Mouse (Mus musculus) E14TG2a.4 (cell line): Measurements from ENCODE around the gene Rd3l.

Experiments
- CTCF ChIP-seq: conservative IDR thresholded peaks from 2 replicates; pipeline ENCODE4 v1.5.1; 2014; ENCODE audit warnings: low read length
- NANOG ChIP-seq: IDR thresholded peaks from 2 replicates; pipeline ENCODE4 v1.6.1; 2014; ENCODE audit warnings: borderline replicate concordance, low read length, mixed read lengths
- POU5F1 ChIP-seq: IDR thresholded peaks from 2 replicates; pipeline ENCODE4 v1.6.1; 2014; ENCODE audit warnings: low read length, borderline replicate concordance

- TF ChIP-seq CTCF (no peak), POU5F1 (no peak), NANOG (no peak)
Measured at GRCm38 (mm10) chr12:112025457-112025856, 44.3 kb upstream of the Rd3l start.
